Mouse (Mus musculus) testis, adult 2 months (tissue): ENCODE measurements around the gene Large2.

Experiments used
- CTCF ChIP-seq: fragments of 200-500 bp; IDR thresholded peaks from 2 replicates; pipeline ENCODE4 v1.5.1; 2012; ENCODE audit warnings: low read depth, mild to moderate bottlenecking, inconsistent platforms, low read length, moderate library complexity; ENCODE audit not compliant: control insufficient read depth, insufficient read depth, insufficient replicate concordance
- POLR2A ChIP-seq: fragments of 200-500 bp; IDR thresholded peaks from 2 replicates; pipeline ENCODE4 v1.6.1; 2012; ENCODE audit warnings: low read depth, mild to moderate bottlenecking, inconsistent platforms, low read length, moderate library complexity; ENCODE audit not compliant: control insufficient read depth

DNA sequence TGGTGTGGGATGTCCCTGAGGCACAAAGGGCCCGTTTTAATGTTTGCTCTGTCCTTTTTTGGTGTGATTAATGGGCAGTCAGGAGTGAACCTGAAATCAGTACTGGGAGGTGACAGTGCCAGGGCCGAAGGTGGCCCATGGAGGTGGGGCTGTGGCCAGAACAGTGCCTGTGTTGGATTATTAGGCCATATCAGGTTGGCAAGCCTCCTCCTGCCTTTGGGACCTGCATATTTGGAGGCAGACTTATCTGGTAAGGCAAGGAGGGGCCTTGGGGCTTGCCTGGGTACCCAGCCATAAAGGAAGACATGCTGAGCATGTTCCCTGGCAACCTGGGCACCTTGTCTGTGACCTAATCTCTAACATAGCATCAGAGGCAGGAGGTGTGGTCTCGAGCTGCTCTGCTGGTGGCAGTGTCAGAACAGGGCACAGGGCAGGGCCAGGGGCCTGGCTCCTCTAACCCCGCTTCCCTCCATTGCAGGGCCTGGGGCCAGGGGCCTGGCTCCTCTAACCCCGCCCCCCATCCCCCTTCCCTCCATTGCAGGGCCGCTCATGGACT lies 5.9 kb upstream of the Large2 start:
- TF ChIP-seq POLR2A, result peak; percentile 61; the same call in 1 of the 2 replicates
- TF ChIP-seq CTCF, result no peak
